ENCODE assay signal across 8 mouse cellular contexts in genomic region chr14:90295456-90295855, GRCm38 (mm10).
A peak's percentile ranks its signal among the peaks of the same experiment; 100 is the strongest.
DNase-seq lines count a peak whose midpoint lies in the region; TF ChIP-seq lines count a peak whose summit lies in the region.
"Not testable (repeated sequence)": the region's sequence is repeated elsewhere in the genome, so short reads cannot be mapped to it uniquely, and the experiment has no call there.

No protein-coding gene starts in this region.

- H3K9me3 ChIP-seq in MEL (replicated peaks; ENCODE audit: insufficient read depth, low read length) = not testable (repeated sequence)

- TF ChIP-seq CTCF in MEL (IDR thresholded peaks at IDR 0.05 in 2 of 3, conservative IDR thresholded peaks at IDR 0.05 in 1 of 3; ENCODE audit: control insufficient read depth in 1 of 3, insufficient read depth in 1 of 3, low read depth in 2 of 3, low read length in 3 of 3, poor library complexity in 1 of 3, severe bottlenecking in 1 of 3); cerebellum, adult 2 months (IDR thresholded peaks at IDR 0.05; ENCODE audit: borderline replicate concordance, insufficient read depth, low read depth, low read length): not testable (repeated sequence)

- not testable (repeated sequence) for TF ChIP-seq EP300 in MEL (IDR thresholded peaks at IDR 0.05; ENCODE audit: low read depth in 1 of 2, low read length in 2 of 2)

- WGBS in cerebellum, adult 2 months = 95% methylated on average over 17 of the region's 18 CpGs

- H3K79me2 ChIP-seq in MEL (ENCODE audit: control insufficient read depth, insufficient read depth, low read length, poor library complexity) = not testable (repeated sequence)

- H3K27me3 ChIP-seq in MEL (ENCODE audit: control insufficient read depth in 1 of 2, insufficient read depth in 2 of 2, low read length in 2 of 2); cerebellum, adult 2 months (ENCODE audit: control insufficient read depth, insufficient read depth, low read length): not testable (repeated sequence)

- not testable (repeated sequence) for DNase-seq in MEL (ENCODE audit: low read depth, low spot score)
- peak; percentile 7 to 10 for DNase-seq in cerebellum, adult 2 months
- peak; percentile 6 for DNase-seq in gastrocnemius, postnatal 10 days
- DNase-seq in heart, postnatal 36 days = peak; percentile 1 to 8
- DNase-seq in layer of hippocampus, adult 9-11 months = peak; percentile 6
- DNase-seq in lung, postnatal 4 days = peak; percentile 24 to 30
- peak; percentile 10 to 12 for DNase-seq in spleen, postnatal 14 days (ENCODE audit: low spot score in 2 of 2)
- peak; percentile 4 to 6 for DNase-seq in urinary bladder, adult 18-20 months (ENCODE audit: low spot score in 2 of 2)

- not testable (repeated sequence) for H3K4me3 ChIP-seq in MEL (ENCODE audit: control insufficient read depth in 1 of 2, insufficient read depth in 1 of 2, low read depth in 2 of 2, low read length in 2 of 2); cerebellum, adult 2 months (replicated peaks; ENCODE audit: insufficient read depth, low read depth, low read length)

- TF ChIP-seq POLR2A in MEL (IDR thresholded peaks at IDR 0.05; ENCODE audit: control insufficient read depth in 1 of 2, insufficient read depth in 1 of 2, low read depth in 1 of 2, low read length in 2 of 2, poor library complexity in 1 of 2); cerebellum, adult 2 months (IDR thresholded peaks at IDR 0.05; ENCODE audit: borderline replicate concordance, insufficient read depth, low read length): not testable (repeated sequence)

- not testable (repeated sequence) for H3K36me3 ChIP-seq in MEL (ENCODE audit: control insufficient read depth in 1 of 2, insufficient read depth in 2 of 2, low read length in 2 of 2)

- intact Hi-C loops in heart, postnatal 36 days (cut with DNase I) = not testable (repeated sequence)

- H3K9ac ChIP-seq in MEL (ENCODE audit: control insufficient read depth, low read depth, low read length, poor library complexity, severe bottlenecking) = 0 out of 2 replicates have a peak overlapping the region, but pooled peaks have one; percentile 22

- H3K27ac ChIP-seq in MEL (ENCODE audit: control insufficient read depth, low read depth, low read length); cerebellum, adult 2 months (ENCODE audit: insufficient read depth, low read length): not testable (repeated sequence)

- not testable (repeated sequence) for H3K4me1 ChIP-seq in MEL (ENCODE audit: control insufficient read depth in 1 of 2, insufficient read depth in 2 of 2, low read length in 2 of 2); cerebellum, adult 2 months (ENCODE audit: control insufficient read depth, insufficient read depth, low read length)

- not testable (repeated sequence) for TF ChIP-seq RAD21 in MEL (IDR thresholded peaks at IDR 0.05; ENCODE audit: low read depth, low read length)
